Mouse (Mus musculus): Measurements from ENCODE around the gene Clca3a1.
A peak's percentile ranks its signal among the peaks of the same experiment; 100 is the strongest.

The Clca3a1 gene

DNA sequence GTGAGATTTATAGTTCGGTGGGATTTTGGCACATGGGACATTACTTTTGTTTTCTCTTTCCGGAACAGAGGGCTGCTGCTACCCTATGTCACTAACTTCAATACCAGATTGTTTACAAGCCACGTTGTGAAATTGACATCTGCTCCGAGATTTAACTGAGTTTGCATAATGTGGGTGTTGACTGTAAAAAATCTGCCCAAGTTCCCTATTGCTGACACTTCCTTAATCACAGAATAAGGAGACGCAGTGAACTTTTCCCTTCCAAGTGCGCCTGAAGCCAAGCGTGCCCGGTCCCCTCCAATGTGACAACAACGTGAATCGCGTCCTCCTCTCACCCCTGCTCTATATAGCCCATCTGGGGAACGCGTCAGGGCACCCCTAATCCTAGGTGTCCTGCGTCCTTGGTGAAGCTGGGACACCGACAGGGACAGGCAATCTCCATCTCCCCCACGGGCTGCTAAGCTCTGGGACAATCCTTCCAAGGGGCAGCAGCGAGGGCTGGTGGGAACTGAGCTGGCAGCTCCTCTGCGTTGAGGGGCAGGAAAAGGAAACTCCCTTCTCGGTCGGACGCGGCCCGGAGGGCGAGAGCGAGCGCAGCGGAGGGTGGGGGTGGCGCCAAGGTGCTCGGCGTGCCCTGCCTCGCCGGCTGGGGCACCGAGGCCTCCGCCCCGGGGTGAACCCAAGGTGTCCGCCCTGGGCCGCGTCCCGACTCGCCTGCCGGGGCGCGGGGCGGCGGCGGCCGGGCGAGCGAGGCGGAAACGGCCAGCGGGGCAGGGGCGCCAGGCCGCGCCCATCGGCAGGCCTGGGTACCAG lies 41.5 kb downstream of the Clca3a1 start:
- DNase-seq: peak; percentile 60

DNA sequence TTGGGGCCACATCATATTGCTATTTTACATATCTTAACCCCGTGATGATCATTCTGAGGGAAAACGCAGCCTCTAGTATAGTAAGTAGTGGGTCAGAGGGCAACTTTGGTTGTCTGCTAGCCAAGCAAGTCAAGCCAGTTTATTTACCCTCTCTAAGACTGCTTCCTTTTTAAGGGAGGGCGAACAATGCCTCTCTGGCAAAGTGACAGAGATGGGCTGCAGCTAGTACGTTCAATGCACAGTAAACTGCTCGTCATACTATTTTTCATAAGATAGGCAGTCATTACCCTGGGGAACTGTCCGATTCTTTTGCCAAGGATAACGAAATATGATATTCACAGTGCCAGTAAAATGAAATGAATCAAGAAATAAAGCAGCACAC lies 42.1 kb downstream of the Clca3a1 start:
- peak; percentile 39 for DNase-seq

DNA sequence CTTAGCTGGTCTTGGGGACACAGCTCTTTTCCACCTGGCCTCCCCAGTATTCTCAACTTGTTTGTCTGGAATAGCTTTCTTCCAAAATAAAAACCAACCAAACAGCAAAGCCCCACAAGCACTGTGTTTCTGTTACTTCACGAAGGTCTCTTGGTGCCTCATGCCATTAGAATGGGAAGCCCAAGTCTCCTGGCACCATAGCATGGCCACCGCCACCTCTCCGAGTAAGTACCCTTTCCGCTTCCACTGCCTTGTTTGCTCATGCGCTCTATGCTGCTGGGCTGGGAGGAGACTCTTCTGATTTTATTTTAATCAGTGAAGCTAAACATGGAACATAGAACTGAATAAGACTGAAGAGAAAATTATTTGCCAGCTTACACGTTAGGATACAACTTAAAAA lies 42.9 kb downstream of the Clca3a1 start:
- DNase-seq: no peak

DNA sequence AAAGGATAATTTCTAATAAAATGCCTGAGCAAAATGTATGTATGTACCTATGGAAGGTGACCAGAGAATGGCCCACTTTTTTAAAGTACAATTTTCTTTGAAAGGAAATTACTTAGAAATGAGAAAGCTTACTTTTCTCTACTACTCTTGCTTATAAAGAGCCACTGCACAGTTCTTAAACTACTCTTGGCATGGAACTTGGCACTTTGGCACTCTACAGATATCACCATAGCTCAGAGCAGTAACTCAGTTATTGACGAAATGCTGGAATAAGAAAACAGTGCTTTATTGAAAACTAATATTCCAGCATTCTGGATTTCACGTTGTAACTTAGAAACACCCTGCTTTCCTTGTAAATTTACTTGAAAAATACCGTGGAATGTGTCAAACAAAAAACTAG lies 43.7 kb downstream of the Clca3a1 start:
- no peak for DNase-seq

DNA sequence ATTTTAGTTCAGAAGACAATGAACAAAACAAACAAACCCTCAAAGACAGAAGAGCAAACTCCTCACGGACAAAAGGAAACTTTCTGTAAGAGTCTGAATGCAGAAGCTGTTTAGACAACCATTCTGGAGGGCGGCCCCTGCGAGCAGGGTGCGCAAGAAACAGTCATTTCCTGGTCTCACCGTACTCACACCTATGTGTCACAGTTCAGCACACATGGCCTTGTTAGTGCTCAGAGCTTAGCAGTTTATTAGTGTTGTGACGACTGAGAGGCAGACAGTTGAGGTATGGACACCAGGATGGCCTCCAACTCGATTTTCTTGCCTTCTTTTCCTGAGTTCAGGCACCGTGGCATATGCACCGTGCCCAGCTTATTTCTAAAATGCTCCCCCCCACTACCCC lies 44.9 kb downstream of the Clca3a1 start:
- no peak for DNase-seq

DNA sequence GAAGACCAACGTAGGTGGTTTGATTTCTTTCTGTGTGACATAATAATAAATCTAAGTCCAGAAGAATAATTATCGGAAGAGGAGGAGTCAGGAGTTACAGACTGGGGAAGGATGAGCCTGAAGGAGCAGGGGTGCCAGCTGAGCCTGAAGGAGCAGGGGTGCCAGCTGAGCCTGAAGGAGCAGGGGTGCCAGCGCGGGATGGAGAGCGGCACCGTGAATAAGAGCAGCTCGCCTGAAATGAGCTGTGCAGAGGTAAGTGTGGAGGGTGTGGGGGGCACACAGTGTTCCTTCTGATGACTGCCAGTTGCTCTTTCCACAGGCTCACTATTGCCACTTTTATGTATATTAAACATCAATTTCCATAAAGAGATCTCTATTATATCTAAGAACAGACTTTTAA lies 45.7 kb downstream of the Clca3a1 start:
- DNase-seq: no peak

DNA sequence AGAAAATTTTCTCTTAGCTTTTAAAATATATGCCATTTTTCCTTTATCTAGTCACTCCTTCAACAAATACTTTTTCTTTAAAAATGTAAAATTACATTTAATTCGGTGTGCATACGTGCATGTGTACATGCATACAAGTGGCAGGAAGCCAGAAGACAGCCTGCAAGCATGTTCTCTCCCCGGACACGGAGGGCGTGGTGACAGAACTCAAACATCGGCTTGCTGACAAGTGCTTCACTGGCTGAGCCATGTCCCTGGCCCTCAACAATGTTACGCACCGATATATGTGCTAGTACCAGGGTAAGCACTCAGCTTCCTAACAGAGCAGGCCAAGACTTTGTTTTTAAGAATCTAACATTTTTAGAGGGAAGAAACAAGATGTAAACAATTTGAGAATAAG lies 46.2 kb downstream of the Clca3a1 start:
- DNase-seq: no peak

DNA sequence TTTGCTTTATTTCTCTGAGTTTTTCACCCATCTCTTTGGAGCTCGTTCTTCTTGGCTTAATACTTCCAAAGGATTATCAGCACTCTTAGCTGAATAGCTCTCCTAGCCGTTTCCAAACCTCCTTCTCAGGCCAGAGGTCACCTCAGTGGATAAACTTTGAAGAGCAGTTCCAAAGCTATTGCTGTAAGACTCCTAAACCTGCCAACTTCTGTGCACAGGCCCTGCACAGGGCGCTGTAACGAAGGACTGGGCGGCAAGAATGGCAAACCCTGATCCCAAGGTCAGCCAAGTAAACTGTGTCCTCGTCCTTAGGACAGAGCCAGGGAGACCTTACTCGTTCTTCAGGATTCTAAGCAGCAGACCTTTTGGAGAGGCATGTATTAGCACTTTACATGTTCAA lies 46.7 kb downstream of the Clca3a1 start:
- peak; percentile 69 for DNase-seq

DNA sequence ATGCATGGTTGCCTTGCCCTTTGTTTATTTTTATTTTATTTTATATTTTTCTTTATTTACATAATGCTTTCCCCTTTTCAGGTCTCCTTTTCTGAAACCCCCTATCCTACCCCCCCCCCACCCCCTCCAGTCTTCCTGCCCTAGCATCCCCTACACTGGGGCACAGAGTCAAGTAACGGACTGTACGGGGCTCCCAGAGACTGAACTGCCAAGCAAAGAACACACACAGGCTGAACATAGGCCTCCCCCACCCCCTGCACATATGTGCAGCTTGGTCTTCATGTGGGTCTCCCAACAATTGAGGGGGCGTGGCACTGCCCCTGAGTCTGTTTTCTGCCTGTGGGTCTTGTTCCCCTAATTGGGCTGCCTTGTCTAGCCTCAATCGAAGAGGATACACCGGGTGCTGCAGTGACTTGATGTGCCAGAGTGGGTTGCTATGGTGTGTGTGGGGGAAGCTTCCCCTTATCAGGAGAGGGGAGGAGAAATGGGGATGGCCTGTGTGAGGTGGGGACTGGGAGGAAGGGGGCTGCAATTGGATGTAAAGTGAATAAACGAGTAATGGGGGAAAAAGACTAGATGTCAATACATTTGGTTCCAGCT lies 49.1 kb downstream of the Clca3a1 start:
- DNase-seq: no peak

DNA sequence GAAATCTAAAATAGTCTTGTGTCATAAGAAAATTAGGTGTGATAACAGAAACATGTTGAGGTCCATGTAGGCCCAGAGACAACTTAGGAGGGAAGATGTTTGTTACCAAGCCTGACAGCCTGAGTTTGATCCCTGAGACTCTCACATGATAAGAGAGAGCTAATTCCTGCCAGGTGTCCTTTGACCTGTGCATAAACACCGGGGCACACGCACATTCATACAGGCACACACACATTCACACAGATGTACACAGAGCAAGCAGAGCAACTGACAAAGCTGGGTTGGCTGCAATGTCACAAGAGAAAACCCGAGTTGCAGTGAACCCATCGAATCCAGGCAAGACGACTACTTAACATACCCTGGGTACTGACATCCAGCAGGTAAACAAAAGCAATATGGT lies 52.2 kb downstream of the Clca3a1 start:
- no peak for DNase-seq

DNA sequence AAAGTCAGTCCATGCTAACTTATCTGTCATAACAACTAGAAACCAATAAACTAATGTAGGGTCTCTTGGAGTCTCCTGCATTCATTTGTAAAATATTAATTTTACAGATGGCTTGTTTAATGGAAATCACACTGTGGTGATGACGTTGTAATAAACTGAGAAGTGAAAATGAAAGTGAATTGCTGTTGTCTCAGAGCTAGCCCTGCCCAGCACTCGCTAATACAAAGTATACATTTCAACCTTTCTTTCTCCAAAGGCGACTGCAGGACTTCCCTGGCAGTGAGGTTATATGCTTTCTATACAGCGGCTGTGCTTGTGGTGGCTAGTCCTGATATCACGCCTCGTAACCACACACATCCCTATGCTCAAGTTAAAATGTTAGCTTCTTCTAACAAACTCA lies 56.8 kb downstream of the Clca3a1 start:
- no peak for DNase-seq

DNA sequence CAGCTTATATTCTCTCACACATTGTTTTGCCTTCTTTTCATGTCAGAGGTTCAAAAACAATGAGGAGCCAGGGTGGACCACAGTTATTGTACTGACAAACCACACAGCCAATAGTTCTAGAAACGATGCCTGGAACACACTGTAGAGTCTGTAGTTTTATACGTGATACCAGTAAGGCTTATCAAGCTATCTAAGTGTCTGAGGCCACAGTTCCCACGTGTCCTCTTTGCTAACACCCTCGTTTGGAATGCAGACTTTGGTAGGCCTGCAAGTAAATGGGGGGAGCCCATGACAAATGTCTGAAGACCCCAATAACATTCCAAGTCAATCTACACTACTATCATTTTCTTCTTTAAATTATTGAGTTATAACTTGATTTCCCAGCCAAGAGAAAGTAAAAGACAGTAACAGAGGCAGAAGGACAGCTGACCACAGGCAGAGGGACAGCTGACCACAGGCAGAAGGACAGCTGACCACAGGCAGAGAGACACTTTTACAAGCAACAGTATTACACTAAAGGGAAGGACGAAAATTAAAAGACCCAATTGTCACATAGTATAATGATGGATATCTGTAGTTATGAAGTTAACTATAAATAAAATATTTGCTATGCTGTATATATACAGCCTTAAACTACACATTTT lies 61.9 kb downstream of the Clca3a1 start:
- DNase-seq: no peak

DNA sequence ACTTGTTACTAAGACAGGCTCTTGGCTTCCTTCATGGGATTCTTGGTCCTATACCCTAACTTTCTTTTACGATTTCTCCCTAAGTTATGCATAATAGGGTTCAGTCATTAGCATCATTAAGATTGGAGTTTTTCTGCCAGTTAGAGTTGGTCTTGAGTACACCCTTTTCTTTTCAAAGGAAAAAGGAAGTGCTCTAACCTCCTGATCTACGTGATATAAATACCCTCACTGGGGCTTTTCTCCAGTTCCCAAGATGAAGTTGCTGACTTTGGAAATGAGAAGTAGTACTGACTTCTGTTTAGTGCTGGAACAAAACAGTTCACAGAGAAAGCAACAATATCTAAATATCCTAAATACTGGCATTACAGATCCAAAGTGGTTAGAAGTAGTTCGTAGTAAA lies 62.8 kb downstream of the Clca3a1 start:
- DNase-seq: no peak

DNA sequence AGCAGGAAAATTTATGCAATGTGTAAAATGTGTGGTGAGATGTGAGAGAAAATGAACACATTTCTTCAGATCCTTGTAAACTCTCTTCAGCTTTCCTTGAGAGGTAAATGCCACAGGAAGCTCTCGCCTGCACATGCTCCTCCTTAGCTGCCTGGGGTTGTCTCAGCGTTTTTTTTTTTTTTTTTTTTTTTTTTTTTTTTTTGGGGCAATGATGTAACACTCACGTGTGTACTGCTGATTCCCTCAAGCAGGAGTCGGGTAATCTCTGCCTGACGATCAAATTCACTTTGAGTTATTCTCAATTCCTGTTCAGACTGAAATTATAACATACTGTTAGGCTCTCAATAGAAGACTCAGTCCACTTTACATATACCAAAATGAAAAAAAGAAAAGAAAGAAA lies 63.6 kb downstream of the Clca3a1 start:
- DNase-seq: no peak

DNA sequence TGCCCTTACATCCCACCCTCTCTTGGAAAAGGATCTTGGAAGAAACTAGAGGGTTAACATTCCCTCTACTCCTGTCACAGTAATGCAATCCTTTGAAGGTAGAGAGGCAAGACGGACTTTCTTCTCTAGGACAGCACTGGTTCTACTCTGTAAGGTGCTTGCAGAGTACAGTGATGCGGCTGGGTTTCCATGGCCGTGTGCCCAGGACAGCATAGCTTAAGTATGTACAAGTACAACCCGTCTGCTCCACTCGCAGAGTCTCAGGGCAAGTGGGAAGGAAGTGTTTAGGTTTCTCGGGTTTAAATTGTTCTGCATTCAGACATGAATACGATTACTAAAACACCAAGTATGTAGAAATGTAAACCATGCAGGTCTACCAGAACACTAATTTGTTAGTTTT lies 65.8 kb downstream of the Clca3a1 start:
- DNase-seq: no peak

DNA sequence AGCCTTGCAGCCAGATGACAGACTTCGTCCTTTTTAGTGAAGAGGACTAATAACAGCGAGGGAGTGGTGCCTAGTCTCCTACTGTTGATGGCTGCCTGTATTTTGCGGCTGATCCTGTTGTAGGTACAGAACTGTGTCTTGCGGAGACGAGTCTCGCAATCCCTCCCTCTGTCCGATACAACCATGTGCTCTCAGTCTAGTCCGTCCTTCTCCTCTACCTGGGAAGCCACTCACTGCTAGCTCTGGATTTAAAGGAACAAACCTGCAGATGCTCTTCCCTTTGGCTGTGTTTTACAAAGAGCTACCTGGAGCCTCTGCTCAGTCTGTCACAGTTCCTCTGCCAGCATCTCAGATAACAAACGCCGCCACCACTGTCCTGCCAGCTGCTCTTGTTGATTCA lies 66.7 kb downstream of the Clca3a1 start:
- no peak for DNase-seq

DNA sequence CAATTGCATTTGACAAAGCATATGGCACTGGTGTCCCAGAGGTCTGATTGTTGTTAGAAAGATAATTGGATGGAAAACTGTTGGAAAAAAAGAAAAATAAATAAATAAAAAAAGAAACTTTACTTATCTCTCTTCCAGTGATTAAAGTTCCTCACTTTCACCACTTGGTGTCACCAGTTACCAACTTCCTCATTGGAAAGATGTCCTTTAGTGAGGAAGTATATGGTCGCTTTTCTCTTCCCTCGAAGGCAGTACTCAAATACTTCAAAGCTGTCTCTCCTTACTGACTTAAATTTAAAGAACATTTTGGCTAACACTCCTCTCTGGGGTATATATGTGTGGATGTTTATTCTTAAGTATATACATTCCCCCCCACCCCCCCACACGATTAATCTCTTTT lies 68.7 kb downstream of the Clca3a1 start:
- DNase-seq: no peak

DNA sequence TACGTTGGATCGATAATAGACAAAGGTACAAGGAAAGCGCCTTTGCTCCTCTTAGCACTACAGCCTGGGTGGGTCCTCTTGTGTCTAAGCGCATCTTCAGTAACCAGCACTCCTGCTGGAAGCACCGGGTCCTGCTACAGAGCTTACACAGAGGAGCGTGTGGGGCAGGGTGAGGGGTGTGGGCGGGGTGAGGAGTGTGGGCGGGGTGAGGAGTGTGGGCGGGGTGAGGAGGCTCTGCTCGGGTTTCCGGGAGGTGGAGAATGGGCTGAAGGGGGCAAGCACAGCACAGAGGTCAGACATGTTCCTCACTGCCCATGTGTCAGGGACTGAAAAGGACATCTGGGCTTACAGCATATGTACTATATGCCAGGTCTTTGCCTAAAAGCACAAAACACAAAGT lies 71.5 kb downstream of the Clca3a1 start:
- no peak for DNase-seq

DNA sequence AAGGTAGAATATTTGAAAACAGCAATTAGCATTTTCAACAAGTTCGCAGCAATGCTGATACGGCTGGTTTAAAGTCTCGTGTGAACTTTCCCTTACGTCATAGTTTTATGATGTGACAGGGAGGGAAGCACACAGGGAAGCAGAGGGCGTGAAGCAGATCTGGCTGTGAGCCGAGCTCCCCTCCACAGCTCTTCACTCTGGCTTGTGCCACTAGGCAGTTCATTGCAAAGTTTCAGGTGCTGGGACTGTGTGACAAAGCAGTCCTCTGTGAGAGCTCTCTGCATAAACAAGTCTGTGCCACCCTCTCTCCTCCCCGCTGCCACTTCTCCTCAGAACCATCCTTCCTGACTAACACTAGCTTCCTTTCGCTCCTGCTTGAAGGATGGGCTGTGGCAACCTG lies 72.5 kb downstream of the Clca3a1 start:
- DNase-seq: no peak

DNA sequence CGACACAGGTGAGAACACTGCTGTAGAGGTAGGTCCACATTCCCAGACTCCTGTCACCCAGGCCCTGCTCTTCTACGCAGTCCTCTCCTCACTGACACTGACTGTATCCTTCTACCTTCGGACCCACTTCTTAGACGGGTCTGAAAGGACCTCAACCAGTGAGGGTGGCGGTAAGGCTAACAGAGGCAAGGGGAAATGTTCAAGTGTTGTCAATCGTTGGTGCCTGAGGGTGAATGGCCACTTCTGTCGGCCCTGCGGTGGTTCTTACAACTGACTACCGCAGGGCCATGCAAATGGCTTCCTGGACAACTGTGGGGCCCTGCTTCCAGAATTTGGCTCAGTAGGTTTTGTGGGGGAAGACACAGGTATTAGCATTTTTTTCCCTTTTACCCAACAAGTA lies 73.2 kb downstream of the Clca3a1 start:
- no peak for DNase-seq

DNA sequence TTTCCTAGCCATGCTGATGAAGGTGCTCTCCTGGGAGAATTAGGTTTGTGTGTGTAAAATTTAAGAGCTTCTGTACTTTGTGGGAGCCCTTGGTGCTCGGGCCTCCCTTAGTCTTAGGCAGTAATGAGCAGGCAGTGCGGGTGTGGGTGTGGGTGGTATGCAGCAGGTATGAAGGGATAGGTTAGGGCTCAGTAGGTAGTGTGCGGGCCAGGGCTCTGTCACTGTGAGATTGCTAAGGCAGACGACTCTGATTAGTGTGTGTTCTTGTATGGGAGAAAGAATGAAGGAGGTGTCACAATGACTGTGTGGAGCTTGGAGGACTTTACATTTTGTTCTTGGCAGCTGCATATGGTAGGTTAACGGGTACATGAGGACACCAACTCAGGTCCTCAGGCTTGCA lies 74.6 kb downstream of the Clca3a1 start:
- no peak for DNase-seq

DNA sequence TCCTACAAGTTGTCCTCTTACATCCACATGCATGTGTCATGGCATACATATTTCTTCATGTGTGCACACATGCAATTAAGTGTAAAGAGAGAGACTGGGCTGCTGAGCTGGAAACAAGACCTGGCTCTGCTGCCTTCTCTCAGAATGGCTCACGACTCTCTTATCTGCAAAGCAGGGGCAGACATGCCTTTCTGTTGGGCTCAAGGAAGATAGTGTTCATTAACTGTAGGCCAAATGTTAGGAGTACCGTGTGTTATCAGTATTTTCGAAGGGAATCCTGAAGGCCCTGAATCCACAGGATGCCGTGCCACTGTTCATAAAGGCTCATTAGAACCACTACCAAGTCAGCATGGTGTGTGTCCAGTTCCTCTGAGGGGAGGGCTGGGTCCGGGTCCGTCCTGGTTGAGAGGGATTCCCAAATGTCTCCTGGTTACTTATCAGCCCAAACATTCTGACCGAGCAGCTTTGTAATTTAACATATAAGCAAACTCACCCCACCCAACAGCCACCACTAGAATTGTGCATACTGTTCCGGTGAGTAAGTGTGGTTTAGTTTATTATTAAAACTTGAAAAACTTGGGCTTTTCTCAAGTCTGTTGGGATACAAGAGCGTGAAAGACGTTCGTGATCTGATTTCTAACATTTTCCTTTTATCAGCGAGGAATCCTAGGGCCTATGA lies 77.5 kb downstream of the Clca3a1 start:
- DNase-seq: no peak

DNA sequence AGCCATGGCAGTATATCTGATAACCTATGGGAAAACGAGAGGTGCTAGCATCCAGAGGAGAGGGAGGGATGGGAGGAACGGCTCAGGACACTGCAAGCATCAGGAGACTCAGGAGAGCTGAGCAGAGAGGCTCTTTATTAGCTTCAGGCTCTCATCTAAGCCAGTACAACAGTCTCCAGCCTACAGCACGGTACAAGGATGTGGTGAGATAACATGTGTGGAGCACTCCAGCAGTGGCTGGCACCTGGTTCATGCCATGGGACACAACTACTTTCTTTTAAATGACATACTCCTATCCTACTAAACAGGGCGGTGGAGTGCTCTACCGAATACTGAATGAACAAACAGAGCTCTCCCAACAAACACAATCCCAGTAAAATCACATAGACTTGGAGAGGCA lies 79.2 kb downstream of the Clca3a1 start:
- DNase-seq: no peak

DNA sequence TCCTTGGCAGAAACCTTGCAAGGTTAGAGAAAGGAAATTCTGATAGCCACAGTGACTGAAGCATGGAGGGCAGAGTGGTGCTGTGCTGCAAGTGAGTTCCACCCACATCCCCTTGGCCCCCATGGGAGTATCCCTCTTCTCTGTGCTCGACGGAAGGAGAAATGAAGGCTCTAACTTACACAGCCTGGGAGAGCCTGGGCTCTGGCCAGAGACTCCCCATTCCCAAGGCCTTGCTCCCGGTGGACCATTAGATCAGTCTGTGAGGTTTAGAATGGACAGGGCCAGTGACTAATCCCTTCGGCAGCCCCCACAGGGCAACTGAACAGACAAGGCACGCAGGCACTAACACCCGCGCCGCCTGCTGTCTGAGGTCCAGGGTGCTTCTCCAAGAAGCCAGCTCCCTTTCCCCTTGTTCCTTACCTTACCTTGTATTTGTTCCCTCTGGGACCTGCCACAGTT lies 81.0 kb downstream of the Clca3a1 start:
- DNase-seq: no peak
